Mouse (Mus musculus): ENCODE measurements around the gene Lsamp. TPM values are rescaled to one million over a fixed set of nuclear protein-coding genes. Genes with fewer than 3 reads are reported as not detected.
A peak's percentile ranks its signal among the peaks of the same experiment; 100 is the strongest.

Lsamp gene
- polyA plus RNA-seq, 1 experiment from 2014 or later, result 0.12 TPM

GRCm38 (mm10) chr16:41417363-41417762, 1433.2 kb downstream of the Lsamp start:
- H3K4me3 ChIP-seq (replicated peaks), result no peak overlapping the region
- no peak overlapping the region for H3K9ac ChIP-seq
- ATAC-seq (ENCODE audit: insufficient read depth), result no peak
- no peak overlapping the region for H3K27ac ChIP-seq (replicated peaks)
- 63% methylated on average over 5 of the region's 5 CpGs for WGBS (ENCODE audit: insufficient replicate concordance)
- H3K4me2 ChIP-seq, result no peak overlapping the region
- no peaks in the 10 kb centered on the region for H3K36me3 ChIP-seq (replicated peaks)
- no peaks in the 10 kb centered on the region for H3K4me1 ChIP-seq (replicated peaks)
- H3K27me3 ChIP-seq, result no peaks in the 10 kb centered on the region
- no peaks in the 10 kb centered on the region for H3K9me3 ChIP-seq (replicated peaks)

- H3K9me3 ChIP-seq (replicated peaks), result no peaks in the 10 kb centered on the region
- 41% methylated on average over 2 of the region's 2 CpGs for WGBS (ENCODE audit: insufficient replicate concordance)
- no peak overlapping the region for H3K4me2 ChIP-seq
- no peak overlapping the region for H3K9ac ChIP-seq
- no peak overlapping the region for H3K4me3 ChIP-seq (replicated peaks)
- no peaks in the 10 kb centered on the region for H3K27me3 ChIP-seq
- H3K4me1 ChIP-seq (replicated peaks), result no peaks in the 10 kb centered on the region
- H3K36me3 ChIP-seq (replicated peaks), result no peaks in the 10 kb centered on the region
- ATAC-seq (ENCODE audit: insufficient read depth), result no peak
- H3K27ac ChIP-seq (replicated peaks), result no peak overlapping the region
Measured at GRCm38 (mm10) chr16:41467391-41467790, 1483.2 kb downstream of the Lsamp start.

GRCm38 (mm10) chr16:41478694-41479093, 1494.5 kb downstream of the Lsamp start:
- no peak overlapping the region for H3K4me3 ChIP-seq (replicated peaks)
- H3K4me1 ChIP-seq (replicated peaks), result no peaks in the 10 kb centered on the region
- no peak overlapping the region for H3K27ac ChIP-seq (replicated peaks)
- WGBS (ENCODE audit: insufficient replicate concordance), result 57% methylated on average over 5 of the region's 5 CpGs
- no peaks in the 10 kb centered on the region for H3K9me3 ChIP-seq (replicated peaks)
- H3K27me3 ChIP-seq, result no peaks in the 10 kb centered on the region
- no peak for ATAC-seq (ENCODE audit: insufficient read depth)
- no peak overlapping the region for H3K9ac ChIP-seq
- no peaks in the 10 kb centered on the region for H3K36me3 ChIP-seq (replicated peaks)
- H3K4me2 ChIP-seq, result no peak overlapping the region

GRCm38 (mm10) chr16:41481832-41482231, 1497.7 kb downstream of the Lsamp start:
- WGBS (ENCODE audit: insufficient replicate concordance), result 21% methylated on average over 1 of the region's 1 CpGs
- Histone ChIP-seq H3K27ac (replicated peaks) (no peak overlapping the region), H3K4me1 (replicated peaks) (no peaks in the 10 kb centered on the region), H3K4me3 (replicated peaks) (no peak overlapping the region), H3K27me3 (no peaks in the 10 kb centered on the region), H3K9me3 (replicated peaks) (no peaks in the 10 kb centered on the region), H3K4me2 (no peak overlapping the region), H3K36me3 (replicated peaks) (no peaks in the 10 kb centered on the region), H3K9ac (no peak overlapping the region)
- no peak for ATAC-seq (ENCODE audit: insufficient read depth)

- H3K27me3 ChIP-seq, result no peaks in the 10 kb centered on the region
Measured at GRCm38 (mm10) chr16:41510915-41511552, 1526.9 kb downstream of the Lsamp start.

GRCm38 (mm10) chr16:41521566-41521965, 1537.4 kb downstream of the Lsamp start:
- Histone ChIP-seq H3K4me2 (no peak overlapping the region), H3K4me1 (replicated peaks) (no peaks in the 10 kb centered on the region), H3K9me3 (replicated peaks) (no peaks in the 10 kb centered on the region), H3K27me3 (no peaks in the 10 kb centered on the region), H3K36me3 (replicated peaks) (no peaks in the 10 kb centered on the region), H3K9ac (no peak overlapping the region), H3K4me3 (replicated peaks) (no peak overlapping the region), H3K27ac (replicated peaks) (no peak overlapping the region)
- ATAC-seq (ENCODE audit: insufficient read depth), result no peak
- 61% methylated on average over 4 of the region's 4 CpGs for WGBS (ENCODE audit: insufficient replicate concordance)

More at GRCm38 (mm10) chr16:41510915-41511552, 1526.9 kb downstream of the Lsamp start:
- no peaks in the 10 kb centered on the region for H3K9me3 ChIP-seq (replicated peaks)
- H3K4me3 ChIP-seq (replicated peaks), result no peak overlapping the region
- H3K27ac ChIP-seq (replicated peaks), result no peak overlapping the region
- ATAC-seq (ENCODE audit: insufficient read depth), result no peak
- WGBS (ENCODE audit: insufficient replicate concordance), result 54% methylated on average over 6 of the region's 6 CpGs
- H3K4me2 ChIP-seq, result no peak overlapping the region
- no peak overlapping the region for H3K9ac ChIP-seq
- H3K36me3 ChIP-seq (replicated peaks), result no peaks in the 10 kb centered on the region
- no peaks in the 10 kb centered on the region for H3K4me1 ChIP-seq (replicated peaks)

- Histone ChIP-seq H3K4me2 (no peak overlapping the region), H3K4me3 (replicated peaks) (no peak overlapping the region), H3K9ac (no peak overlapping the region), H3K27me3 (no peaks in the 10 kb centered on the region), H3K36me3 (replicated peaks) (no peaks in the 10 kb centered on the region), H3K9me3 (replicated peaks) (no peaks in the 10 kb centered on the region), H3K27ac (replicated peaks) (no peak overlapping the region), H3K4me1 (replicated peaks) (no peaks in the 10 kb centered on the region)
- ATAC-seq (ENCODE audit: insufficient read depth), result no peak
- 59% methylated on average over 10 of the region's 10 CpGs for WGBS (ENCODE audit: insufficient replicate concordance)
Measured at GRCm38 (mm10) chr16:41524266-41524665, 1540.1 kb downstream of the Lsamp start.

- Histone ChIP-seq H3K27ac (replicated peaks) (no peak overlapping the region), H3K27me3 (peaks cover 8% of the 10 kb centered on the region; the same call in 1 of the 2 replicates), H3K4me3 (replicated peaks) (no peak overlapping the region), H3K9ac (no peak overlapping the region), H3K9me3 (replicated peaks) (no peaks in the 10 kb centered on the region), H3K4me1 (replicated peaks) (no peaks in the 10 kb centered on the region), H3K36me3 (replicated peaks) (no peaks in the 10 kb centered on the region), H3K4me2 (peak overlapping the region; percentile 41; the same call in 1 of the 2 replicates)
- WGBS (ENCODE audit: insufficient replicate concordance), result 2% methylated on average over 38 of the region's 38 CpGs
- no peak for ATAC-seq (ENCODE audit: insufficient read depth)
Measured at GRCm38 (mm10) chr16:41532661-41533551, 1548.7 kb downstream of the Lsamp start.

GRCm38 (mm10) chr16:41533686-41534085, 1549.5 kb downstream of the Lsamp start:
- Histone ChIP-seq H3K27ac (replicated peaks) (no peak overlapping the region), H3K4me1 (replicated peaks) (no peaks in the 10 kb centered on the region), H3K9me3 (replicated peaks) (no peaks in the 10 kb centered on the region), H3K4me3 (replicated peaks) (no peak overlapping the region), H3K36me3 (replicated peaks) (no peaks in the 10 kb centered on the region), H3K4me2 (no peak overlapping the region), H3K9ac (no peak overlapping the region), H3K27me3 (peaks cover 8% of the 10 kb centered on the region; the same call in 1 of the 2 replicates)
- 20% methylated on average over 6 of the region's 6 CpGs for WGBS (ENCODE audit: insufficient replicate concordance)
- no peak for ATAC-seq (ENCODE audit: insufficient read depth)

- no peak overlapping the region for H3K27ac ChIP-seq (replicated peaks)
- H3K9me3 ChIP-seq (replicated peaks), result no peaks in the 10 kb centered on the region
- no peak for ATAC-seq (ENCODE audit: insufficient read depth)
- no peaks in the 10 kb centered on the region for H3K4me1 ChIP-seq (replicated peaks)
- H3K4me3 ChIP-seq (replicated peaks), result no peak overlapping the region
- H3K27me3 ChIP-seq, result peaks cover 8% of the 10 kb centered on the region; the same call in 1 of the 2 replicates
- H3K9ac ChIP-seq, result no peak overlapping the region
- H3K4me2 ChIP-seq, result no peak overlapping the region
- 57% methylated on average over 1 of the region's 1 CpGs for WGBS (ENCODE audit: insufficient replicate concordance)
- H3K36me3 ChIP-seq (replicated peaks), result no peaks in the 10 kb centered on the region
Measured at GRCm38 (mm10) chr16:41535806-41536205, 1551.6 kb downstream of the Lsamp start.

- no peak overlapping the region for H3K4me3 ChIP-seq (replicated peaks)
Measured at GRCm38 (mm10) chr16:41542641-41543040, 1558.5 kb downstream of the Lsamp start.

More at GRCm38 (mm10) chr16:41542641-41543040, 1558.5 kb downstream of the Lsamp start:
- WGBS (ENCODE audit: insufficient replicate concordance), result 35% methylated on average over 2 of the region's 2 CpGs
- Histone ChIP-seq H3K4me2 (no peak overlapping the region), H3K4me1 (replicated peaks) (no peaks in the 10 kb centered on the region), H3K9ac (no peak overlapping the region), H3K9me3 (replicated peaks) (no peaks in the 10 kb centered on the region), H3K27ac (replicated peaks) (no peak overlapping the region), H3K36me3 (replicated peaks) (no peaks in the 10 kb centered on the region), H3K27me3 (no peaks in the 10 kb centered on the region)
- no peak for ATAC-seq (ENCODE audit: insufficient read depth)
